Mouse (Mus musculus): ENCODE results near the gene Bola1. TPM values are rescaled to one million over a fixed set of nuclear protein-coding genes. Genes with fewer than 3 reads are reported as not detected.
"Not testable (repeated sequence)": the region's sequence is repeated elsewhere in the genome, so short reads cannot be mapped to it uniquely, and the experiment has no call there.

Bola1 gene
- total and polyA plus RNA-seq, 3 experiments: 115 to 124 TPM; not detected in 1

GRCm38 (mm10) chr3:96220765-96221639 lies 1.5 kb upstream of the Bola1 start, which contains the start of the genes Hist2h2ac and Hist2h2be:
TSS of gene Hist2h2ac (minus strand) at chr3:96220880.
TSS of gene Hist2h2be (plus strand) at chr3:96221119.
- no peaks in the 10 kb centered on the region for H3K9me3 ChIP-seq (replicated peaks; ENCODE audit: insufficient read depth, low read length)
- H3K27ac ChIP-seq (ENCODE audit: control insufficient read depth, low read depth, low read length): peak within 1 kb of the TSS; percentile 99
- H3K36me3 ChIP-seq (ENCODE audit: control insufficient read depth in 1 of 2, insufficient read depth in 2 of 2, low read length in 2 of 2): peaks cover 0 to 44% of the 10 kb centered on the region in 2 experiments; a peak in 2 of 4 replicates
- H3K4me1 ChIP-seq (ENCODE audit: control insufficient read depth in 1 of 2, insufficient read depth in 2 of 2, low read length in 2 of 2): peaks cover 8 to 33% of the 10 kb centered on the region in 2 experiments
- DNase-seq (ENCODE audit: low read depth, low spot score): peak; percentile 100
- peak within 1 kb of the TSS; percentile 58 to 70 for H3K4me3 ChIP-seq (ENCODE audit: control insufficient read depth in 1 of 2, insufficient read depth in 1 of 2, low read depth in 2 of 2, low read length in 2 of 2)
- peak within 1 kb of the TSS; percentile 88 for H3K9ac ChIP-seq (ENCODE audit: control insufficient read depth, low read depth, low read length, poor library complexity, severe bottlenecking)
- H3K79me2 ChIP-seq (ENCODE audit: control insufficient read depth, insufficient read depth, low read length, poor library complexity): peaks cover 18% of the 10 kb centered on the region; the same call in 1 of the 2 replicates
- TF ChIP-seq UBTF (IDR thresholded peaks at IDR 0.05; ENCODE audit: borderline replicate concordance, insufficient read depth, low read depth, low read length) (peak; percentile 96), POLR2A (IDR thresholded peaks at IDR 0.05; ENCODE audit: control insufficient read depth in 1 of 2, insufficient read depth in 1 of 2, low read depth in 1 of 2, low read length in 2 of 2, poor library complexity in 1 of 2) (peak; percentile 81 to 100), POLR2AphosphoS5 (IDR thresholded peaks at IDR 0.05; ENCODE audit: borderline replicate concordance, low read depth, low read length) (peak; percentile 99; the same call in 1 of the 2 replicates), JUND (IDR thresholded peaks at IDR 0.05; ENCODE audit: low read depth, low read length) (no peak), POLR2AphosphoS2 (IDR thresholded peaks at IDR 0.05; ENCODE audit: low read length) (no peak), GATA1 (IDR thresholded peaks at IDR 0.05; ENCODE audit: low read depth, low read length) (peak; percentile 51; the same call in 1 of the 2 replicates), TBP (IDR thresholded peaks at IDR 0.05; ENCODE audit: low read depth, low read length) (peak; percentile 99)
- no peaks in the 10 kb centered on the region for H3K27me3 ChIP-seq (ENCODE audit: control insufficient read depth in 1 of 2, insufficient read depth in 2 of 2, low read length in 2 of 2)

GRCm38 (mm10) chr3:96220131-96220764 lies 739 bp upstream of the Bola1 start:
- H3K4me1 ChIP-seq (ENCODE audit: control insufficient read depth in 1 of 2, insufficient read depth in 2 of 2, low read length in 2 of 2): peaks cover 2 to 26% of the 10 kb centered on the region in 2 experiments; a peak in 3 of 4 replicates
- TF ChIP-seq POLR2A (IDR thresholded peaks at IDR 0.05; ENCODE audit: control insufficient read depth in 1 of 2, insufficient read depth in 1 of 2, low read depth in 1 of 2, low read length in 2 of 2, poor library complexity in 1 of 2) (peak; percentile 79 to 99; a peak in 3 of 4 replicates), POLR2AphosphoS5 (IDR thresholded peaks at IDR 0.05; ENCODE audit: borderline replicate concordance, low read depth, low read length) (peak; percentile 99)
- H3K9ac ChIP-seq (ENCODE audit: control insufficient read depth, low read depth, low read length, poor library complexity, severe bottlenecking): peak overlapping the region; percentile 88
- not testable (repeated sequence) for H3K27me3 ChIP-seq (ENCODE audit: control insufficient read depth in 1 of 2, insufficient read depth in 2 of 2, low read length in 2 of 2); H3K9me3 ChIP-seq (replicated peaks; ENCODE audit: insufficient read depth, low read length)
- DNase-seq (ENCODE audit: low read depth, low spot score): peak; percentile 95
- H3K4me3 ChIP-seq (ENCODE audit: control insufficient read depth in 1 of 2, insufficient read depth in 1 of 2, low read depth in 2 of 2, low read length in 2 of 2): peak overlapping the region; percentile 40 to 68
- H3K27ac ChIP-seq (ENCODE audit: control insufficient read depth, low read depth, low read length): peak overlapping the region; percentile 99
- peaks cover 18% of the 10 kb centered on the region; the same call in 1 of the 2 replicates for H3K79me2 ChIP-seq (ENCODE audit: control insufficient read depth, insufficient read depth, low read length, poor library complexity)
- peaks cover 0 to 37% of the 10 kb centered on the region in 2 experiments; a peak in 2 of 4 replicates for H3K36me3 ChIP-seq (ENCODE audit: control insufficient read depth in 1 of 2, insufficient read depth in 2 of 2, low read length in 2 of 2)

- Histone ChIP-seq H3K9me3 (replicated peaks; ENCODE audit: insufficient read depth, low read length) (no peaks in the 10 kb centered on the region), H3K36me3 (ENCODE audit: control insufficient read depth in 1 of 2, insufficient read depth in 2 of 2, low read length in 2 of 2) (peaks cover 0 to 31% of the 10 kb centered on the region in 2 experiments; a peak in 2 of 4 replicates), H3K9ac (ENCODE audit: control insufficient read depth, low read depth, low read length, poor library complexity, severe bottlenecking) (peak overlapping the region; percentile 84), H3K27ac (ENCODE audit: control insufficient read depth, low read depth, low read length) (peak overlapping the region; percentile 99), H3K4me1 (ENCODE audit: control insufficient read depth in 1 of 2, insufficient read depth in 2 of 2, low read length in 2 of 2) (peaks cover 0 to 19% of the 10 kb centered on the region in 2 experiments; a peak in 3 of 4 replicates), H3K79me2 (ENCODE audit: control insufficient read depth, insufficient read depth, low read length, poor library complexity) (peaks cover 18% of the 10 kb centered on the region; the same call in 1 of the 2 replicates), H3K4me3 (ENCODE audit: control insufficient read depth in 1 of 2, insufficient read depth in 1 of 2, low read depth in 2 of 2, low read length in 2 of 2) (peak overlapping the region; percentile 61 to 68), H3K27me3 (ENCODE audit: control insufficient read depth in 1 of 2, insufficient read depth in 2 of 2, low read length in 2 of 2) (peaks cover 0 to 6% of the 10 kb centered on the region in 2 experiments; a peak in 3 of 4 replicates)
- no peak for DNase-seq (ENCODE audit: low read depth, low spot score)
- TF ChIP-seq POLR2A (IDR thresholded peaks at IDR 0.05; ENCODE audit: control insufficient read depth in 1 of 2, insufficient read depth in 1 of 2, low read depth in 1 of 2, low read length in 2 of 2, poor library complexity in 1 of 2) (0 out of 4 replicates have a peak, but pooled peaks of 1 of the 2 experiments have one; percentile 2), CHD2 (IDR thresholded peaks at IDR 0.05; ENCODE audit: low read length) (no peak), CTCF (IDR thresholded peaks at IDR 0.05 in 2 of 3, conservative IDR thresholded peaks at IDR 0.05 in 1 of 3; ENCODE audit: control insufficient read depth in 1 of 3, insufficient read depth in 1 of 3, low read depth in 2 of 3, low read length in 3 of 3, poor library complexity in 1 of 3, severe bottlenecking in 1 of 3) (peak in 2 of 3 experiments; percentile 7 to 41; a peak in 2 of 6 replicates)
Observed at GRCm38 (mm10) chr3:96219191-96219641, 293 bp downstream of the Bola1 start.
